Mouse (Mus musculus) liver, postnatal 0 days (tissue): Measurements from ENCODE around the gene Thsd4.

ENCODE experiments used
- CTCF ChIP-seq: sonication (generic); IDR thresholded peaks from 2 replicates; pipeline ENCODE4 v1.5.1; 2016; ENCODE audit warnings: antibody characterized with exemption, low read depth
- EP300 ChIP-seq: IDR thresholded peaks from 2 replicates; pipeline ENCODE4 v1.6.1; 2016; ENCODE audit warnings: antibody characterized with exemption, low read depth, mild to moderate bottlenecking

GRCm38 (mm10) chr9:60492275-60492974 lies 29.4 kb downstream of the Thsd4 start:
- TF ChIP-seq CTCF, result no peak
- TF ChIP-seq EP300, result no peak
